Mouse (Mus musculus): ENCODE measurements around the gene Ttll6. TPM values are rescaled to one million over a fixed set of nuclear protein-coding genes. Genes with fewer than 3 reads are reported as not detected.

Ttll6 gene
- polyA plus RNA-seq, 1 experiment, result 4.6 TPM

DNA sequence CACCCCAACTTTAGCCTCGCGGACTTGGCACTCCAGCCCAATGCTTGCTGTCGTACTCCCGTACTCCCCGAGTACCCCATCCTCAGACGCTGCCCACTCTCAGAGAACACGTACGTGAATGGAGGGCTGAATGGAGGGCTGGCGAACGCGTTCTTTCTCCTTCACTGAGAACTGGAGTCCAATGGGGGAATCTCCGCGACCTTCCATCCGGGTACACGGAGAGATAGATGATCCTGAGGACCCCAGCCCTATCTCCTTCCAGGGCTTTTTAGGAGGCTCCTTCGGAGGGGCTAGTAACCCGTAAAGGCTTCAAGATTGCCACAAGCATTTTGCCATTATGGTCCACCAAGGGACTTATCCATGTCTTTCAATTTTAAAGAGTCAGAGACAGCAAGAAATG, 41.9 kb downstream of the Ttll6 start:
- DNase-seq, result no peak
- WGBS, result 4% methylated on average over 17 of the region's 17 CpGs
- TF ChIP-seq CTCF (IDR thresholded peaks at IDR 0.05; ENCODE audit: insufficient read depth, low read length) (no peak), POLR2A (IDR thresholded peaks at IDR 0.05; ENCODE audit: borderline replicate concordance, extremely low read depth, low read depth, low read length) (no peak)
- Histone ChIP-seq H3K4me1 (ENCODE audit: control insufficient read depth, insufficient read depth, low read length) (no peaks in the 10 kb centered on the region), H3K4me3 (replicated peaks; ENCODE audit: extremely low read depth, low read depth, low read length) (no peak overlapping the region)

DNA sequence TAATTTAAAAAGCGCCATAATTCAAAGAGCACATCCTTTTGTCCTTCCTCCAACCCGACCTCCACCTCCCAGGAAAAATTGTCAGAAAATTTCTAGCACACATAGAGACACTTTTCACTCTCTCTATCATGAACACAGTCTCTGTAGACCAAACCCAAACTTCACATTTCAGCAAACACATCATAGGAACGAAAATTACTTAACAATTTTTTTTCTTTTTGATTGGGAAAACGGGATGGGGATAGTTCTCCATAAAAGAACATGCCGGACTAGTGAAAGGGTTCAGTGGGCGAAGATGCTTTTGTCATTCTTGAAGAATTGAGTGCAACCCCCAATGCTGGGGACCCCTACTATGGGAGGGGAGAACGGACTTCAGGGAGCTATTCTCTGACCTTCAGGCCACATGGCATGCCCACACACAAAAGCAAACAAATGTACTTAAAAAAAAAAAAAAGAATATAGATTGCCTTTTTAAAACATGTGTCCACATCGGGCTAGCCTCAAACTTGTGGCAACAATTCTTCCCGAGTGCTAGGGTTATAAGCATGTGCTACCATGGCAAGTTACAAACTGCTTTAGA, 42.5 kb downstream of the Ttll6 start:
- Histone ChIP-seq H3K4me3 (replicated peaks; ENCODE audit: extremely low read depth, low read depth, low read length) (no peak overlapping the region), H3K4me1 (ENCODE audit: control insufficient read depth, insufficient read depth, low read length) (no peaks in the 10 kb centered on the region)
- no peak for DNase-seq
- TF ChIP-seq CTCF (IDR thresholded peaks at IDR 0.05; ENCODE audit: insufficient read depth, low read length) (no peak), POLR2A (IDR thresholded peaks at IDR 0.05; ENCODE audit: borderline replicate concordance, extremely low read depth, low read depth, low read length) (no peak)
- WGBS, result 8% methylated on average over 9 of the region's 9 CpGs

DNA sequence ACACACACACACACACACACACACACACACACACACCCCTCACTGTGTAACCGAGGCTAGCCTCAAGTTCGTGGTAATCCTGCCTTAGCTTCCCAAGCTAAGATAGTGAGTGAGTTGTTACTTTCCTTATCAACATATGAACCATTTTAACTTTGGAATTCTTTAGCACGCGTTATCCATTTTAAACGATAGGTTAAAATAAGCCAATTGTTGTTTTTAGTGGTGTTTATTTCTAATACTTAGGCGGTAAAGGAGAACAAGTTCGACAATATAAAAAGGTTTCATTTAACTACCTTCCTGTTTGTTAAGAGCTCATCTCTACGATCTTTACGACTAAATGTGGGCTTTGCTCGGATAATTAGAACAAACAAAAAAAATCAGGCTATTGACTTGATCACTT, 43.3 kb downstream of the Ttll6 start:
- H3K4me1 ChIP-seq (ENCODE audit: control insufficient read depth, insufficient read depth, low read length), result no peaks in the 10 kb centered on the region
- DNase-seq, result no peak
- TF ChIP-seq CTCF (IDR thresholded peaks at IDR 0.05; ENCODE audit: insufficient read depth, low read length) (no peak), POLR2A (IDR thresholded peaks at IDR 0.05; ENCODE audit: borderline replicate concordance, extremely low read depth, low read depth, low read length) (no peak)
- H3K4me3 ChIP-seq (replicated peaks; ENCODE audit: extremely low read depth, low read depth, low read length), result no peak overlapping the region
- WGBS, result 3% methylated on average over 10 of the region's 10 CpGs

DNA sequence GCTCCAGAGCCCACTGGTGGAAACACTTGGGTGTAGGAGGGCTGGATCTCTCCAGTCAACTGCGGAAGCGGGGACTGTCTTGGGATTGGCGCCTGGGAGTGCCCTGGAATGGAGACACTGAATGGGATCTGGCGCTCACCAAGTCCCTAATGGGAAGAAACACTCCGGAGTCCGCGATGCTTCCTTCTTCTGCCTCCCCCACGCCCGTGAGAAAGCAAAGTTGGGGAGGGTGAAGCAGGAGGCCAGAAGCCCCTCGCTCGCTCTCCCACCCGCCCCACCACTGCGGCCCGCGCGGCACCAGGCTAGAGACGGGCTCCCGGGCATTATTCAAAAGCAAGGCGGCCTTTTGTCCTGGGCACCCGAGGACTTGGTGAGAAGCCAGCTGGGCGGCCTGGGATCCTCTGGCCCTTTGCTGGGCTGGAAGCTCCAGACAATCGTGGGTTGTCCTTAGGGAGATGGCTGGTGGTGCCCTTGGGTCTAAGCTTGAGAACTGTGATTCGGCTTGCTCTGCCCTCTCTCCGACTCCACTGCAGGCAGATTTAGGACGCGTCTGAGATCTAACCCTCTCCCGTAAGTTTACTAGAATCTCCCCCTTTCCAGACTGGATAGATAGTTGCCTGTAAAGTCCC, 44.1 kb downstream of the Ttll6 start:
- 3% methylated on average over 27 of the region's 27 CpGs for WGBS
- DNase-seq, result no peak
- TF ChIP-seq POLR2A (IDR thresholded peaks at IDR 0.05; ENCODE audit: borderline replicate concordance, extremely low read depth, low read depth, low read length) (no peak), CTCF (IDR thresholded peaks at IDR 0.05; ENCODE audit: insufficient read depth, low read length) (no peak)
- Histone ChIP-seq H3K4me3 (replicated peaks; ENCODE audit: extremely low read depth, low read depth, low read length) (no peak overlapping the region), H3K4me1 (ENCODE audit: control insufficient read depth, insufficient read depth, low read length) (no peaks in the 10 kb centered on the region)

DNA sequence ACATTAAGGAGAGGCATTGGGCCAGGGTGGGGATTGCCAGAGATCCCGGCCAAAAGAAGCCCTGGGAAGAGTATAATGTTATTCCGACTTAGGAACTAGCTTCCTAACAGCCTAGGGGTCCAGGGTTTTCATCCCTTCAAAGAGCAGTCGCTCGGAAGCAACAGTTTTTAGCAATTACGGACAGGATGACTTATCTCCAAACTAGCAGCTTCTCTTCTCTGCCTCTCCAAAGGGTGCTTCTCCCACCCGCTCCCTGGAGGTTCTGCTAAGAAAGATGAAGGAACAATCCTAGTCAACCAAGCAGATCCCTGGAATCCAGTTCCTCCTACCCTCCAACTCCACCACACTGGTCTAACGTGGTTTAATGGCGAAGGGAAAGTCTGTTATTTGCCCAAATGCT, 44.8 kb downstream of the Ttll6 start:
- TF ChIP-seq POLR2A (IDR thresholded peaks at IDR 0.05; ENCODE audit: borderline replicate concordance, extremely low read depth, low read depth, low read length), result no peak
- Histone ChIP-seq H3K4me1 (ENCODE audit: control insufficient read depth, insufficient read depth, low read length) (no peaks in the 10 kb centered on the region), H3K4me3 (replicated peaks; ENCODE audit: extremely low read depth, low read depth, low read length) (no peak overlapping the region)
- DNase-seq, result no peak
- WGBS, result 4% methylated on average over 8 of the region's 8 CpGs

GRCm38 (mm10) chr11:96178911-96179503, 45.4 kb downstream of the Ttll6 start:
- Histone ChIP-seq H3K4me3 (replicated peaks; ENCODE audit: extremely low read depth, low read depth, low read length) (no peak overlapping the region), H3K4me1 (ENCODE audit: control insufficient read depth, insufficient read depth, low read length) (no peaks in the 10 kb centered on the region)
- TF ChIP-seq CTCF (IDR thresholded peaks at IDR 0.05; ENCODE audit: insufficient read depth, low read length) (no peak), POLR2A (IDR thresholded peaks at IDR 0.05; ENCODE audit: borderline replicate concordance, extremely low read depth, low read depth, low read length) (no peak)
- no peak for DNase-seq
- WGBS, result 4% methylated on average over 6 of the region's 6 CpGs

GRCm38 (mm10) chr11:96181061-96181460, 47.5 kb downstream of the Ttll6 start:
- no peak for DNase-seq
- Histone ChIP-seq H3K4me1 (ENCODE audit: control insufficient read depth, insufficient read depth, low read length) (no peaks in the 10 kb centered on the region), H3K4me3 (replicated peaks; ENCODE audit: extremely low read depth, low read depth, low read length) (no peak overlapping the region)
- no peak for TF ChIP-seq POLR2A (IDR thresholded peaks at IDR 0.05; ENCODE audit: borderline replicate concordance, extremely low read depth, low read depth, low read length)
- TF ChIP-seq CTCF (IDR thresholded peaks at IDR 0.05; ENCODE audit: insufficient read depth, low read length), result no peak
- WGBS, result 29% methylated on average over 4 of the region's 4 CpGs

- no peak for DNase-seq
- H3K4me3 ChIP-seq (replicated peaks; ENCODE audit: extremely low read depth, low read depth, low read length), result no peak overlapping the region
- H3K4me1 ChIP-seq (ENCODE audit: control insufficient read depth, insufficient read depth, low read length), result no peaks in the 10 kb centered on the region
- TF ChIP-seq POLR2A (IDR thresholded peaks at IDR 0.05; ENCODE audit: borderline replicate concordance, extremely low read depth, low read depth, low read length) (no peak), CTCF (IDR thresholded peaks at IDR 0.05; ENCODE audit: insufficient read depth, low read length) (no peak)
These were observed 50.6 kb downstream of the Ttll6 start for GRCm38 (mm10) chr11:96184233-96184632.

DNA sequence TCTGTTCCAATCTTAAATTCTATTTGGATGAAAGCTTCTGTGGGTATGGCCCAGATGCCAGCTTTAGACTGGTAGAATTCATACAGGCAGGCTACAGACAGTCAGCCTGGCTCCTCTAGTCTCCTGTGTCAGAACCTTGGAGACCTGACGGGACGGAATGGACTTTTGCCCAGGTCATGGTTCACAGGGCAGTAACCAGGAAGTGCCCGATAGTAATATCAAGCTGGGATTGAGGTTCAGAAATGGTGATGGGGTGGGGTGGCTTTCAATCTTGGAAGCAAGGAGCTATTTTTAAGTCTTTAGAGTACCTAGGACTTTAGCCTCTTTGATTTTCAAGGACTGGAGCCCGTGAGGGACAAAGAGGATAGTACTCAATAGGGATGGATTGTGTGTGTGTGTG, 53.7 kb downstream of the Ttll6 start:
- TF ChIP-seq CTCF (IDR thresholded peaks at IDR 0.05; ENCODE audit: insufficient read depth, low read length) (no peak), POLR2A (IDR thresholded peaks at IDR 0.05; ENCODE audit: borderline replicate concordance, extremely low read depth, low read depth, low read length) (no peak)
- no peaks in the 10 kb centered on the region for H3K4me1 ChIP-seq (ENCODE audit: control insufficient read depth, insufficient read depth, low read length)
- DNase-seq, result no peak
- 19% methylated on average over 4 of the region's 4 CpGs for WGBS
- no peak overlapping the region for H3K4me3 ChIP-seq (replicated peaks; ENCODE audit: extremely low read depth, low read depth, low read length)
